Mouse (Mus musculus) neural tube, embryonic 14.5 days (tissue): Measurements from ENCODE around the gene Atf7. TPM values are rescaled to one million over a fixed set of nuclear protein-coding genes. Genes with fewer than 3 reads are reported as not detected.
"Not testable (repeated sequence)": the region's sequence is repeated elsewhere in the genome, so short reads cannot be mapped to it uniquely, and the experiment has no call there.

Source experiments
- ATAC-seq: fragments of 200-750 bp; cut with Nextera tagmentation; 2 replicates; pipeline ENCODE4 v1.8.0; 2017; ENCODE audit warnings: low read depth, mild to moderate bottlenecking, moderate TSS enrichment, moderate library complexity
- H3K27ac ChIP-seq: fragments of 300-500 bp; sonication (generic); 2 replicates; pipeline ENCODE4 v1.5.1; 2014; ENCODE audit warnings: low read depth, mild to moderate bottlenecking, control low read depth, low read length, moderate library complexity, mixed read lengths
- H3K27me3 ChIP-seq: fragments of 300-500 bp; sonication (generic); 2 replicates; pipeline ENCODE4 v1.6.1; 2014; ENCODE audit warnings: low read length; ENCODE audit not compliant: control insufficient read depth, insufficient read depth
- H3K36me3 ChIP-seq: fragments of 300-500 bp; sonication (generic); 2 replicates; pipeline ENCODE4 v1.6.1; 2014; ENCODE audit warnings: low read length, mixed read lengths; ENCODE audit not compliant: control insufficient read depth, insufficient read depth
- H3K4me1 ChIP-seq: fragments of 300-500 bp; sonication (generic); 2 replicates; pipeline ENCODE4 v1.6.1; 2014; ENCODE audit warnings: low read length; ENCODE audit not compliant: control insufficient read depth, insufficient read depth
- H3K4me2 ChIP-seq: fragments of 300-500 bp; sonication (generic); 2 replicates; pipeline ENCODE4 v1.6.1; 2014; ENCODE audit warnings: mild to moderate bottlenecking, low read depth, low read length, control low read depth
- H3K4me3 ChIP-seq: fragments of 300-500 bp; sonication (generic); 2 replicates; pipeline ENCODE4 v1.5.1; 2014; ENCODE audit warnings: low read depth, low read length, control low read depth, mixed read lengths
- H3K9ac ChIP-seq: fragments of 300-500 bp; sonication (generic); replicated peaks from 2 replicates; pipeline ENCODE4 v1.6.1; 2014; ENCODE audit warnings: low read depth, mild to moderate bottlenecking, control low read depth, low read length, mixed read lengths
- H3K9me3 ChIP-seq: fragments of 300-500 bp; sonication (generic); 2 replicates; pipeline ENCODE4 v1.6.1; 2016; ENCODE audit warnings: low read length; ENCODE audit not compliant: control insufficient read depth
- WGBS: fragments of 180-500 bp; shearing (Covaris S2); extraction: QIAGEN DNeasy Blood & Tissue Kit; methylation state at CpG from one replicate; pipeline ENCODE4 v1.1.7; 2014; 5-methylcytosine and 5-hydroxymethylcytosine counted together
- polyA plus RNA-seq: library from polyadenylated mRNA; unstranded; fragments of >200 nt; fragmentation: Nextera tagmentation; extraction: Ambion mirVana; gene quantifications from 2 replicates; pipeline ENCODE4 v1.2.1, GENCODE M21; 2014

Gene Atf7
- polyA plus RNA-seq, 1 experiment from 2014 or later = 13.3 TPM

DNA sequence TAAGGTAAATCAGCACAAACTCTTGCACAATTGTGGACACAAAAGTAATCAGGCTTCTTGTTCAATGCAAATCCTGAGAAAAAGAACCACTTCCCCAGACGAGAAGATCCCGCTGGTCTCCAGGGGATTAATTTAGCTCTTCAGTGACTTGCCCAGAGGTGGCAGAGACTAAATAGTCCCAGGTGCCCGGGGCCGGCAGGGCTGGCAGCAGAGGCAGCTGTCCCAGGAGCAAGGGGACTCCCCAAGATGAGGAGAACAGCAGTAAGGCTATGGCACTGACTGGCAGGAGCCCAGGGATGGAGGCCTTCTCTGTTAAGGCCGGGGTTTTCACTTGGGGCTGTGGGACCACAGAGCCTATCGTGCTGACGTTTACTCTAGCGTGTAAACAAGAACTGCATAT is 38.6 kb upstream of the Atf7 start:
- Histone ChIP-seq H3K27me3 (no peaks in the 10 kb centered on the region), H3K9ac (no peak overlapping the region), H3K27ac (no peak overlapping the region), H3K36me3 (peaks cover 40% of the 10 kb centered on the region), H3K4me1 (no peaks in the 10 kb centered on the region), H3K4me2 (no peak overlapping the region), H3K9me3 (no peaks in the 10 kb centered on the region), H3K4me3 (no peak overlapping the region)
- ATAC-seq = no peak
- 91% methylated on average over 8 of the region's 8 CpGs for WGBS

DNA sequence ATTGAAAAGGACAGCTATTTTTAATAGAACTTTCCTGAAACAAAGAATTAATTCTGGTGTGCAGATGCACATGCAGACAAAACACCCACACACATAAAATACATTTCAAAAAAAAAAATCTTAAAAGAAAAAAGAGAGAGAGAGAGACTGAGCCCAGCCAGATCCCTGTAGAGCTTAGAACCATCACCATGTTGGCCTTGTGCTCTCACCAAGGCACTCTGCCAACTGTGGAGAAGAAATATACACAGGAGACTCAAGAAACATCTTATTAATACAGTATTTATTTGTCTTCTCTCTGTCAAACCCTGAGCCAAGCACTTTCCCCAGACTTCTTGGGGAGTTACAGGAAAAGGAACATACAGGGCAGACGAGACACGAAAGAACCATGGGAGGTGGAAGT is 37.3 kb upstream of the Atf7 start:
- not testable (repeated sequence) for H3K27me3 ChIP-seq, H3K27ac ChIP-seq
- peaks cover 40% of the 10 kb centered on the region for H3K36me3 ChIP-seq

DNA sequence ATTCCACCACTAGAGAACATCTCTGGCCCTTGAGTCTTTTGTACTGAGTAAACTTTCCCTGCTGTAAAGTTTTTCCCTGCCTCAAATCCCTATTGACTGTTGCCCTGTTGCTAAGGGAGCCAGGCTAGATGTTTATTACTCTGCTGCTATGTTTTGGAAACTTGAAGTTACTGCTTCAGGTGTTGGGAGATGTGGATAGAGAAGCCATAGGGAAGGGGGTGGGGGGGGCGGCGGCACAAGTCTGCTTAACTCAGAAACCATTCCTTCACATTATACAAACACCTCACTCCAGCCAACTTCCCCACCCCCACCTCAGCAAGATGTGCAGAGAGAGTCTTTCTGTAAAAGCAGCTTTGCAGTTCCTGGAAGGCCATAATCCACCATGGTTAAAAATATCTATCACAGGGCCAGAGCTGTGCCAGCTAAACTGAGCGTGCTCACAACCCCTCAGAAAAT is 32.7 kb upstream of the Atf7 start:
- no peak for ATAC-seq
- WGBS = 72% methylated on average over 3 of the region's 3 CpGs

More for the DNA sequence above, 37.3 kb upstream of the Atf7 start:
- H3K4me2 ChIP-seq, H3K4me1 ChIP-seq, H3K4me3 ChIP-seq, H3K9me3 ChIP-seq, H3K9ac ChIP-seq, ATAC-seq: not testable (repeated sequence)
- WGBS = no CpG with 5 or more reads among the region's 2 CpGs

DNA sequence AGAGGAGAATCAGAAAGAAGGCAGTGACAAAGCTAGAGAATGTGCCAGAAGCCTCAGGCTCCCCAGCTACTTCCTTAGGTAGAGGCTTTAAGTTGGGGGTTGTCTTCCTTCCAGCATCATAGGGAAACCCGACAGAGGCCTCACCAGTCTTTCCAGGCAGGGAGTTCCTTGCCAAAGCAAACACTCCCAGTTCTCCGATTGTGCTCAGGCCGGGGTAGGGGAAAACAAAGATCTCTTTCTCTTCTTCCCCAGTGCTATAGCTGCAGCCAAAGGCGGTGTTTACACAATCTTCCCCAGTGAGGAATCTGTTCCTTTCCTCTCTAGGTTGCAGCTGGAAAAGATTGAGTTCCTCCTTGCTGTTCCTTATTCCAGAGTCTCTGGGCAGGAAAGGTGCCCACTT is 31.4 kb upstream of the Atf7 start:
- no peaks in the 10 kb centered on the region for H3K9me3 ChIP-seq
- no peaks in the 10 kb centered on the region for H3K27me3 ChIP-seq
- H3K9ac ChIP-seq = no peak overlapping the region
- no peak; the same call in 1 of the 2 replicates for ATAC-seq
- no peaks in the 10 kb centered on the region for H3K4me1 ChIP-seq
- peaks cover 2% of the 10 kb centered on the region; the same call in 1 of the 2 replicates for H3K36me3 ChIP-seq
- H3K4me3 ChIP-seq = no peak overlapping the region
- no peak overlapping the region for H3K4me2 ChIP-seq
- H3K27ac ChIP-seq = peak overlapping the region; percentile 55; the same call in 1 of the 2 replicates
- WGBS = 16% methylated on average over 4 of the region's 4 CpGs

More for the DNA sequence above, 32.7 kb upstream of the Atf7 start:
- H3K4me3 ChIP-seq = no peak overlapping the region
- no peak overlapping the region for H3K9ac ChIP-seq
- no peaks in the 10 kb centered on the region for H3K27me3 ChIP-seq
- H3K27ac ChIP-seq = no peak overlapping the region
- no peak overlapping the region for H3K4me2 ChIP-seq
- H3K4me1 ChIP-seq = no peaks in the 10 kb centered on the region
- H3K36me3 ChIP-seq = peaks cover 9% of the 10 kb centered on the region
- H3K9me3 ChIP-seq = no peaks in the 10 kb centered on the region

DNA sequence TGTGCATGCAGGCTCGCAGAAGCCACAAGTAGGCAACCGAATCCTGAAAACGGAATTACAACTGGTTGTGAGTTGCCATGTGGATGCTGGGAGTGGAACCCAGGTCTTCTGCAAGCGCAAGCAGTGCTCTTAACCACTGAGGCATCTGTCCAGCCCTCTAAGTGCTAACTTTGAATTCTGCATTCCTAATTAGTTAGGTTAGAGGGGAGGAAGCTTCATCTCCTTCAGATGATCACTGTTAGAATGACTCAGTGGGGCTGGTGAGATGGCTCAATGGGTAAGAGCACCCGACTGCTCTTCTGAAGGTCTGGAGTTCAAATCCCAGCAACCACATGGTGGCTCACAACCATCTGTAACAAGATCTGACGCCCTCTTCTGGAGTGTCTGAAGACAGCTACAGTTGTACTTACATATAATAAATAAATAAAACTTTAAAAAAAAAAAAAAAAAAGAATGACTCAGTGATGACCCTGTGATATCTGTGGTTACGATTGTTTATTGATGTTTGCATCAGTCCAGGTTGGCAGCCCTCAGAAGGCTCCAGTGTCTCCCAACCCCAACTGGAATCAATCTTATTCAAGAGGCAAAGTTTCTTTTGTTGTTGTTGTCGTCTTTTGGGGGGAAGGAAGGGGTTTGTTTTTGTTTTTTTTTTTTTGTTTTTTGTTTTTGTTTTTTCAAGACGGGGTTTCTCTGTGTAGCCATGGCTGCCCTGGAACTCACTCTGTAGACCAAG is 26.8 kb upstream of the Atf7 start:
- H3K27ac ChIP-seq, H3K4me1 ChIP-seq, H3K4me3 ChIP-seq, H3K4me2 ChIP-seq, ATAC-seq, H3K36me3 ChIP-seq, H3K9me3 ChIP-seq, H3K27me3 ChIP-seq, H3K9ac ChIP-seq: not testable (repeated sequence)
- 91% methylated on average over 8 of the region's 9 CpGs for WGBS

DNA sequence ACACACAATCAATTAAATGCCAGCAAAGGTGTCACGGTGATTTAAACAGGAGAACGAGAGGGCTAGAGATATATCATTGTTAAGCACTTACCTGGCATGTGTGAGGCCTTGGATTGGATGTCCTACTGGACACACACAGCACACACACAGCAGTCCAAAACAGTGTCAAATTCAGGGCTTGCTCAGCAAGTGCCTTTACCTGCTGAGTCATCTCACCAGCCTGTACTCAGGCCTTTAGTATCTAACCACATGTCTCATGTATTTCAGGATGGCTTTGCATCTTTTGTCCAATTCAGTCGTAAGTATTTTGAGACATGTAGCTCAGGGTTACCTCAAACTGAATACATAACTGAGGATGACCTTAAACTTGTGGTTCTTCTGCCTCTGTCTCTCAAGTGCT is 25.8 kb upstream of the Atf7 start:
- H3K27me3 ChIP-seq = no peaks in the 10 kb centered on the region
- no peaks in the 10 kb centered on the region for H3K9me3 ChIP-seq
- ATAC-seq = no peak
- no peak overlapping the region for H3K27ac ChIP-seq
- H3K4me3 ChIP-seq = no peak overlapping the region
- no peak overlapping the region for H3K4me2 ChIP-seq
- WGBS = 86% methylated on average over 3 of the region's 3 CpGs
- H3K9ac ChIP-seq = no peak overlapping the region
- H3K4me1 ChIP-seq = no peaks in the 10 kb centered on the region
- no peaks in the 10 kb centered on the region for H3K36me3 ChIP-seq

DNA sequence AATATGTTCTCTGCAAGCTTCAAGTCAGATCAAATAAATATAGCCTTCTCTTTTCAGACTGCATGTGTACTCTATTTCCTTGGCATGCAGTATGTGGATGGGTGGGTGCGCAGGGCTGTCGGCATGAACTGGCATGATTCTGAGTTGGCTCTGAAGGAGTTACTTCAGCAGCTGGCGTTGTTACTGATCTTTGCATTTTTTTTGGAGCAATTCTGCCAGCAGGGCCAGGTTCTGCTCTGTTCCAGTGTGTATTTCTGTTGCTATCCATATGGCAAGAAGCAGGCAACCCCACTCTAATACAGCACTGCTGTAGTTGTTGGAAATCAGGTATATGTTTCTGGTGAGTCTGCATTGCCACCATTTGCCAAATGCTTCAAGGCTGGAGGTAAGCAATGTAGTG is 10.6 kb upstream of the Atf7 start:
- 86% methylated on average over 3 of the region's 3 CpGs for whole genome bisulfite sequencing
- no peaks in the 10 kb centered on the region for H3K36me3 ChIP-seq
- ATAC-seq = no peak
- H3K4me2 ChIP-seq = no peak overlapping the region
- H3K9ac ChIP-seq = no peak overlapping the region
- no peaks in the 10 kb centered on the region for H3K9me3 ChIP-seq
- H3K4me1 ChIP-seq = no peaks in the 10 kb centered on the region
- no peaks in the 10 kb centered on the region for H3K27me3 ChIP-seq
- H3K27ac ChIP-seq = no peak overlapping the region
- H3K4me3 ChIP-seq = no peak overlapping the region

DNA sequence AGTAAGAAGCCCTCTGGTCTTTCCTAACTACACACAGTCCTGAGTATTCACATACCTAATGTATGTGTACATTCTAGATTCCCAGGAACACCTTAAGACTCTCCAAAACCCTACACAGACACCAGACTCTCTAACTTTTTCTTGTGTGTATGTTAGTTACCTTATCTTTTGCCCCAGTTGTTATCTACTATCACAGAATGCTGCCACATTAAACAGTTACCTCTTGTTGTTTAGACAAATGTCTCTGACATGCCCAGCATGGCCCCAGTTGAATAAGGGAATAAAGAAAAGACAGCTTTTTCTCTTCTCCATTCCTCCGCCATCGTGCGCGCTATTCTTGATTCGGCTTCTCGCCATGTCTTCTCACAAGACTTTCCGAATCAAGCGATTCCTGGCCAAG is 9.4 kb upstream of the Atf7 start:
- no peaks in the 10 kb centered on the region for H3K36me3 ChIP-seq
- no peaks in the 10 kb centered on the region for H3K9me3 ChIP-seq
- 93% methylated on average over 8 of the region's 8 CpGs for WGBS
- H3K4me1 ChIP-seq = no peaks in the 10 kb centered on the region
- H3K27ac ChIP-seq = no peak overlapping the region
- H3K4me2 ChIP-seq = no peak overlapping the region
- no peaks in the 10 kb centered on the region for H3K27me3 ChIP-seq
- no peak overlapping the region for H3K4me3 ChIP-seq
- ATAC-seq = no peak
- no peak overlapping the region for H3K9ac ChIP-seq

DNA sequence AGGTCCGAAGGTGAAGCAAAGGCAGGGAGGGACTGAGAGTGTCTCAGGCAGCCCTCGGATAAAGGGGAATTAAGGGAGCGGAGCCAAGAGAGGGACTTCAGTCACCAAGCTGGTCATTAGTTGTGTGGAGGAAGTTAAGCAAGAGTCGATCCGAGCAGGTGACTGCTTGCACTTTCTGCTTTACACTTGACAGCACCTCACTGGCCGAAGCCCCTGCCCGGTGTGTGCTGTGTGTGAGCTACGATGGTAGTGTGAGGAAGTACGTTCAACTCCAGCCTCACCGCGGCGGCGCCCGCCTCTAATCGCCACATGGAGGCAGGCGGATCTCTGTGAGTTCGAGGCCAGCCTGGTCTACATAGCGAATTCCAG is 407 bp upstream of the Atf7 start:
- Histone ChIP-seq H3K4me2 (peak overlapping the region; percentile 80), H3K9ac (peak overlapping the region; percentile 73), H3K27ac (peak overlapping the region; percentile 96), H3K4me3 (peak overlapping the region; percentile 68), H3K36me3 (no peaks in the 10 kb centered on the region), H3K9me3 (no peaks in the 10 kb centered on the region), H3K27me3 (no peaks in the 10 kb centered on the region), H3K4me1 (peaks cover 14% of the 10 kb centered on the region)
- peak; percentile 29 for ATAC-seq
- under 1% methylated on average over 18 of the region's 18 CpGs for WGBS
